Mouse (Mus musculus) heart, adult 2 months (tissue): Measurements from ENCODE around the gene Tshz2. TPM values are rescaled to one million over a fixed set of nuclear protein-coding genes. Genes with fewer than 3 reads are reported as not detected.
A peak's percentile ranks its signal among the peaks of the same experiment; 100 is the strongest.

Experiments used
- DNase-seq, 2 experiments: peaks; one replicate each; pipeline ENCODE4 v3.0.0; 2021
- H3K27ac ChIP-seq: fragments of 200-600 bp; 2 replicates; pipeline ENCODE4 v1.8.1; 2022
- H3K27me3 ChIP-seq: fragments of 200-500 bp; 2 replicates; pipeline ENCODE4 v1.6.1; 2012; ENCODE audit warnings: mild to moderate bottlenecking, low read length, inconsistent platforms, mixed read lengths; ENCODE audit not compliant: control insufficient read depth, insufficient read depth
- H3K36me3 ChIP-seq: fragments of 200-500 bp; 2 replicates; pipeline ENCODE4 v1.6.1; 2012; ENCODE audit warnings: low read length, inconsistent platforms; ENCODE audit not compliant: control insufficient read depth, insufficient read depth
- H3K4me1 ChIP-seq: fragments of 200-500 bp; 2 replicates; pipeline ENCODE4 v1.6.1; 2011; ENCODE audit warnings: low read length; ENCODE audit not compliant: control insufficient read depth, insufficient read depth
- H3K4me3 ChIP-seq: fragments of 200-600 bp; 2 replicates; pipeline ENCODE4 v1.8.1; 2022
- H3K79me2 ChIP-seq: fragments of 200-500 bp; replicated peaks from 2 replicates; pipeline ENCODE4 v1.6.1; 2012; ENCODE audit warnings: mild to moderate bottlenecking, inconsistent platforms, low read length, moderate library complexity, mixed read lengths; ENCODE audit not compliant: control insufficient read depth, insufficient read depth
- H3K9ac ChIP-seq: fragments of 200-500 bp; 2 replicates; pipeline ENCODE4 v1.6.1; 2012; ENCODE audit warnings: low read depth, mild to moderate bottlenecking, control low read depth, inconsistent platforms, low read length, mixed read lengths
- CTCF ChIP-seq: fragments of 200-600 bp; IDR thresholded peaks from 2 replicates; pipeline ENCODE4 v1.8.1; 2022; ENCODE audit warnings: antibody characterized with exemption, mild to moderate bottlenecking, moderate library complexity
- EP300 ChIP-seq: fragments of 200-500 bp; IDR thresholded peaks from 2 replicates; pipeline ENCODE4 v1.6.1; 2011; ENCODE audit warnings: low read depth, low read length, control low read depth; ENCODE audit not compliant: insufficient read depth
- POLR2A ChIP-seq: fragments of 200-500 bp; IDR thresholded peaks from 2 replicates; pipeline ENCODE4 v1.6.1; 2011; ENCODE audit warnings: mild to moderate bottlenecking, low read depth, low read length, control low read depth; ENCODE audit not compliant: insufficient read depth
- WGBS: fragments of 180-500 bp; shearing (Covaris S2); methylation state at CpG from one replicate; pipeline ENCODE4 v1.1.7; 2018; 5-methylcytosine and 5-hydroxymethylcytosine counted together
- intact Hi-C: fragments of 180-260 bp; cut with DNase I; formaldehyde crosslinking; loops from one replicate; pipeline ENCODE4 v1.15.1; 2025
- polyA plus RNA-seq: library from polyadenylated mRNA; depleted of rRNA; stranded (reverse); fragments of >200 nt; gene quantifications from 2 replicates; pipeline ENCODE4 v1.2.3, GENCODE M21; 2012
- total RNA-seq, 2 experiments: library from RNA; stranded (reverse); gene quantifications; 2 replicates each; pipeline ENCODE4 v1.2.3; 2021

Tshz2 gene
- total and polyA plus RNA-seq, 3 experiments = 8.2 to 12.9 (median 12.1) TPM

GRCm38 (mm10) chr2:169749331-169749945, 116.6 kb downstream of the Tshz2 start:
- WGBS = 71% methylated on average over 16 of the region's 16 CpGs
- Histone ChIP-seq H3K4me1 (peaks cover 13% of the 10 kb centered on the region), H3K79me2 (no peaks in the 10 kb centered on the region), H3K9ac (no peak overlapping the region), H3K4me3 (no peak overlapping the region), H3K36me3 (peaks cover 2% of the 10 kb centered on the region), H3K27me3 (no peaks in the 10 kb centered on the region), H3K27ac (peak overlapping the region; percentile 87)
- TF ChIP-seq POLR2A (no peak), EP300 (no peak), CTCF (no peak)
- intact Hi-C loops = no loop called here
- no peak for DNase-seq

- WGBS = 28% methylated on average over 15 of the region's 15 CpGs
- intact Hi-C loops = loop anchor here (1.0 to 5.0 kb wide), 4 partner anchors 28 to 118 kb away; partner anchors contain the start of gene Tshz2
- DNase-seq = peak; percentile 58 to 75
- peaks cover 2% of the 10 kb centered on the region for H3K36me3 ChIP-seq
- peaks cover 13% of the 10 kb centered on the region for H3K4me1 ChIP-seq
- no peak overlapping the region for H3K4me3 ChIP-seq
- H3K27ac ChIP-seq = peak overlapping the region; percentile 87
- TF ChIP-seq CTCF (no peak), EP300 (peak; percentile 91; the same call in 1 of the 2 replicates), POLR2A (0 out of 2 replicates have a peak, but pooled peaks have one; percentile 28)
- no peak overlapping the region for H3K9ac ChIP-seq
- H3K79me2 ChIP-seq = no peaks in the 10 kb centered on the region
- H3K27me3 ChIP-seq = no peaks in the 10 kb centered on the region
These were observed 118.0 kb downstream of the Tshz2 start for GRCm38 (mm10) chr2:169750574-169751491.

- Histone ChIP-seq H3K4me1 (peaks cover 13% of the 10 kb centered on the region), H3K27ac (peak overlapping the region; percentile 87), H3K4me3 (no peak overlapping the region), H3K36me3 (peaks cover 2% of the 10 kb centered on the region), H3K79me2 (no peaks in the 10 kb centered on the region), H3K27me3 (no peaks in the 10 kb centered on the region), H3K9ac (no peak overlapping the region)
- DNase-seq = peak in 1 of 2 experiments; percentile 24
- intact Hi-C loops = loop anchor here (2.0 to 5.0 kb wide), 2 partner anchors 25 to 95 kb away; no protein-coding TSS in a partner anchor
- WGBS = 55% methylated on average over 9 of the region's 9 CpGs
- 0 out of 2 replicates have a peak, but pooled peaks have one; percentile 12 for TF ChIP-seq EP300
- TF ChIP-seq CTCF = no peak
- TF ChIP-seq POLR2A = no peak
These were observed 119.3 kb downstream of the Tshz2 start for GRCm38 (mm10) chr2:169752126-169752525.

GRCm38 (mm10) chr2:169753432-169753831, 120.6 kb downstream of the Tshz2 start:
- H3K27ac ChIP-seq = peak overlapping the region; percentile 87
- no peak overlapping the region for H3K4me3 ChIP-seq
- H3K4me1 ChIP-seq = peaks cover 14% of the 10 kb centered on the region
- intact Hi-C loops = loop anchor here (2.0 to 5.0 kb wide), 2 partner anchors 23 to 94 kb away; no protein-coding TSS in a partner anchor
- H3K9ac ChIP-seq = no peak overlapping the region
- H3K79me2 ChIP-seq = no peaks in the 10 kb centered on the region
- DNase-seq = no peak
- TF ChIP-seq POLR2A (no peak), EP300 (no peak), CTCF (no peak)
- H3K36me3 ChIP-seq = peaks cover 2% of the 10 kb centered on the region
- 88% methylated on average over 9 of the region's 9 CpGs for WGBS
- H3K27me3 ChIP-seq = no peaks in the 10 kb centered on the region

- Histone ChIP-seq H3K79me2 (no peaks in the 10 kb centered on the region), H3K4me1 (peaks cover 13% of the 10 kb centered on the region), H3K27me3 (no peaks in the 10 kb centered on the region), H3K9ac (no peak overlapping the region), H3K4me3 (no peak overlapping the region), H3K27ac (no peak overlapping the region), H3K36me3 (no peaks in the 10 kb centered on the region; the same call in 1 of the 2 replicates)
- WGBS = 86% methylated on average over 7 of the region's 7 CpGs
- intact Hi-C loops = no loop called here
- DNase-seq = no peak
- TF ChIP-seq POLR2A = no peak
- no peak for TF ChIP-seq EP300
- TF ChIP-seq CTCF = no peak
These were observed 122.3 kb downstream of the Tshz2 start for GRCm38 (mm10) chr2:169755091-169755490.
